Mouse (Mus musculus): ENCODE results near the gene Dlk1. TPM values are rescaled to one million over a fixed set of nuclear protein-coding genes. Genes with fewer than 3 reads are reported as not detected.

Gene Dlk1
- polyA plus RNA-seq, 1 experiment from 2014 or later: 482 TPM

DNA sequence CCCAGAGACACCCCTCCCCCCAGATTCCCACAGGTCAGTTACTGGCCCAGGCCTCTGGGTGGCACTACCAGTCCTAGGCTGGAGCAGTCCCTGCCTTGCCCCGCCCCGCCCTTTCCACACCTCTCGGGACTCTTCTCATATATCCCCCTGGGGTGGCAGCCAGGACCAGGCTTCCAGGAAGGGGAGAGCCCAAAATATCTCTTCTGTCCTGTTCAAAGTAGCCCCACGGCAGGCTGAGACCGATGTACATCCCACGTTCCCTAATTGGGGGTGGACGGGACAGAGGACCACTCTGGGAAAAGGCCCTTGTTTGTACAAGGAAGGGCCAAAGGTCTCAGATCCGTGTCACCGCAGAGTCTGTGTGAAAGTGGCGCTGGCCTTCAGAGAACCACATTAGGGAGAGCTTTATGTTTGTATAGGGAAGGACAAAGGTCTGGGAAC, 16.2 kb upstream of the Dlk1 start:
- peak; percentile 74 for ATAC-seq (ENCODE audit: low read depth)
- Histone ChIP-seq H3K9me3 (replicated peaks; ENCODE audit: control insufficient read depth, low read length) (no peaks in the 10 kb centered on the region), H3K27me3 (ENCODE audit: control insufficient read depth, insufficient read depth, low read depth, low read length) (no peaks in the 10 kb centered on the region), H3K4me2 (ENCODE audit: low read depth, low read length) (peak overlapping the region; percentile 30; the same call in 1 of the 2 replicates), H3K4me3 (ENCODE audit: low read depth, low read length) (peak overlapping the region; percentile 10; the same call in 1 of the 2 replicates), H3K4me1 (ENCODE audit: control insufficient read depth, low read depth, low read length) (peaks cover 26% of the 10 kb centered on the region), H3K9ac (ENCODE audit: low read depth, low read length) (peak overlapping the region; percentile 16; the same call in 1 of the 2 replicates), H3K27ac (ENCODE audit: low read length) (peak overlapping the region; percentile 63), H3K36me3 (ENCODE audit: control insufficient read depth, insufficient read depth) (no peaks in the 10 kb centered on the region)
- WGBS (ENCODE audit: insufficient replicate concordance): 7% methylated on average over 10 of the region's 10 CpGs

DNA sequence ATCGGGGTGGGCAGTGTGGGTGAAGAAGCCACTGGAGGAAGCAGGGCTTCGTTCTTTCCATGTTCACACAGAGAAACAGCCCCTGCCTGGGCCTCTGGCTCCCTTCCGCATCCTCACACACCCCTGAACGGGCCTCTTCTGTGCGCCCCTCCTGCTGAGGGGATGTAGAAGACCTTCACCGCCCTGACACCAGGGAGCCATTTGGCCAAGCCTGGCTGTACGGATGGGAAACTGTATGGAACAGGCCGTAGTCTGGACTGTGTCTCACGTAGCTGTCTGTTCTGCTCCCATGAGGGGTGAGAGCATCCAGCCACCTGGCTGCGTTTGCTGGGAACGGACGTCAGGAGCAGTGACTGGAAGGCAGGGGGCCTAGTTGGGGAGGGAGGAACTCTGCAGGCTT, 15.8 kb upstream of the Dlk1 start:
- WGBS (ENCODE audit: insufficient replicate concordance): 6% methylated on average over 12 of the region's 12 CpGs
- Histone ChIP-seq H3K27me3 (ENCODE audit: control insufficient read depth, insufficient read depth, low read depth, low read length) (no peaks in the 10 kb centered on the region), H3K4me3 (ENCODE audit: low read depth, low read length) (no peak overlapping the region), H3K4me1 (ENCODE audit: control insufficient read depth, low read depth, low read length) (peaks cover 29% of the 10 kb centered on the region), H3K9ac (ENCODE audit: low read depth, low read length) (no peak overlapping the region; the same call in 1 of the 2 replicates), H3K36me3 (ENCODE audit: control insufficient read depth, insufficient read depth) (no peaks in the 10 kb centered on the region), H3K9me3 (replicated peaks; ENCODE audit: control insufficient read depth, low read length) (no peaks in the 10 kb centered on the region), H3K4me2 (ENCODE audit: low read depth, low read length) (no peak overlapping the region; the same call in 1 of the 2 replicates), H3K27ac (ENCODE audit: low read length) (peak overlapping the region; percentile 63)
- ATAC-seq (ENCODE audit: low read depth): no peak; the same call in 1 of the 2 replicates

DNA sequence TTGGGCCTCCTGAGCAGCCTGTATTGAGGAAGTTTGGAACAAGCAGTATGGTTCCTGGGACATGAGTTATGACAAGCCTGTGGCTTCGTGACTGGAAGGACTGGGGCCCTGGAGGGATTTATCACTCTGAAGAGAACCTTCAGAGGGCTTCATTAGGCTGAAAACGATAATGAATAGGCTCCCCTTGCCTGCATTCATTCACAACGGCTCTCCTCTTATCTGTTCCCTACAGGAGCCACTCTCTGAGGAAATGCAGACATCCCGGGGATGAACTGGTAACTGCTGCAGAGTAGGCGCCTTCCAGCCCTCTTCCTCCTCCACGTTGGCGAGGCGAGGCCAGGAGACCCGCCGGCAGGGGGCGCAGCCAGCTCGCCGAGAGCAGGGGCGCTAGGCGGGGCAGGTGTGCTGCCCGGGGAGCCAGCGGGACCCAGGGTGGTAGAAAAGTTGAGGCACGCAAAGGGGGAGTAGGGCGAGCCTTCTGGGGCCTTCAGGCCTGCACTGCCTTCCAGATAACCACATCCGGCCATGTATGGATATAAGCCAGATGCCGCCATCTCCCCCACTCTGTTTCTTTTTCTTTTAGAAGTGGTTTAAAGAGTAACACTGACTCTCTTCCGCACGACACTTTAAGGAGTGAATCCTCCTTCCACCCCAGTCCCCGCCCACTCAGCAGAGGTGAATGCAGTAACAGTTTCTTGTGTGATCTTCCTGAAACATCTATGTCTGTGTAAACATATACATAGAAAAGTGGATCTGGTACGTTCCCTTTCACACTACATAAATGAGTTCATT, 14.9 kb upstream of the Dlk1 start:
- peak; percentile 60 for ATAC-seq (ENCODE audit: low read depth)
- Histone ChIP-seq H3K4me3 (ENCODE audit: low read depth, low read length) (no peak overlapping the region), H3K9me3 (replicated peaks; ENCODE audit: control insufficient read depth, low read length) (no peaks in the 10 kb centered on the region), H3K4me2 (ENCODE audit: low read depth, low read length) (peak overlapping the region; percentile 47), H3K4me1 (ENCODE audit: control insufficient read depth, low read depth, low read length) (peaks cover 31% of the 10 kb centered on the region), H3K36me3 (ENCODE audit: control insufficient read depth, insufficient read depth) (no peaks in the 10 kb centered on the region), H3K27me3 (ENCODE audit: control insufficient read depth, insufficient read depth, low read depth, low read length) (no peaks in the 10 kb centered on the region), H3K27ac (ENCODE audit: low read length) (peak overlapping the region; percentile 63), H3K9ac (ENCODE audit: low read depth, low read length) (no peak overlapping the region)
- WGBS (ENCODE audit: insufficient replicate concordance): 3% methylated on average over 25 of the region's 25 CpGs

DNA sequence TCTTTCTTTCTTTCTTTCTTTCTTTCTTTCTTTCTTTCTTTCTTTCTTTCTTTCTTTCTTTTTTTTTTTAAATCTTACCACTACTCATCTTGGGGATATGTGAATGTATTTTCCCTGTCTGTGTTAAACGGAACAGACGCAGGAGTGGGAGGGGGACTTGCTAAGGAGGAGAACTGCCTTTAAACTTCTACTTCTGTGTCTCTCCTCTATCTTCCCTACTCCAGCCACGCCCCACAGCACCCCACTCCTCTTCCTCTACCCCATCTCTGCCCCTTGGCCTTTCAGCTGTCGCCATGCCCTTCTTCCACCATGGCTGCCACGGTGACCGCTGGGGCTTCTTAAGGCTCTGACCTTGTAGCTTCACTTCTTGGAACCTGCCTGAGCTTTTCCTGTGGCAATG, 14.2 kb upstream of the Dlk1 start:
- H3K27ac ChIP-seq (ENCODE audit: low read length): no peak overlapping the region
- H3K4me1 ChIP-seq (ENCODE audit: control insufficient read depth, low read depth, low read length): peaks cover 31% of the 10 kb centered on the region
- 39% methylated on average over 6 of the region's 6 CpGs for WGBS (ENCODE audit: insufficient replicate concordance)
- H3K4me2 ChIP-seq (ENCODE audit: low read depth, low read length): no peak overlapping the region
- no peaks in the 10 kb centered on the region for H3K27me3 ChIP-seq (ENCODE audit: control insufficient read depth, insufficient read depth, low read depth, low read length)
- no peak overlapping the region for H3K4me3 ChIP-seq (ENCODE audit: low read depth, low read length)
- no peaks in the 10 kb centered on the region for H3K9me3 ChIP-seq (replicated peaks; ENCODE audit: control insufficient read depth, low read length)
- no peak for ATAC-seq (ENCODE audit: low read depth)
- H3K36me3 ChIP-seq (ENCODE audit: control insufficient read depth, insufficient read depth): no peaks in the 10 kb centered on the region
- H3K9ac ChIP-seq (ENCODE audit: low read depth, low read length): no peak overlapping the region

DNA sequence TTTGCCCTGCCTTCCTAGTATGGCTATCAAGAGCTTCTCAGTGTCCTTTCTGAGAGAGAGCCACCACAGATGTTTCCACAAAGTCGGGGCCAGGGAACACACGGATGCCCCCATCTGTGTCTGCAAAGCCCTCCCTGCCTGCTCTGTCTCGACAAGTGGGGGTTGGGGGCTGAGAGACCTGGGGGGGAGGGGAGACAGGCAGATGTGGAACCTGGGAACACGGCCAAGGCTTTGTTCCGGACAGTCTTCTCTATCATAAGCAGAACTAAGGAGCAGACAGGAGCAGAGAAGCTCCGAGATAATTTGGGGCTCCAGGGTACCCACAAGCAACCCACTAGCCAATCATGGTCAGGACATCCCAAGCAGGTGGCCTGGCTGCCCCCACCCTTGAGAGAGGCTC, 12.6 kb upstream of the Dlk1 start:
- Histone ChIP-seq H3K9ac (ENCODE audit: low read depth, low read length) (no peak overlapping the region), H3K36me3 (ENCODE audit: control insufficient read depth, insufficient read depth) (no peaks in the 10 kb centered on the region), H3K9me3 (replicated peaks; ENCODE audit: control insufficient read depth, low read length) (no peaks in the 10 kb centered on the region), H3K4me2 (ENCODE audit: low read depth, low read length) (no peak overlapping the region), H3K4me3 (ENCODE audit: low read depth, low read length) (no peak overlapping the region), H3K27me3 (ENCODE audit: control insufficient read depth, insufficient read depth, low read depth, low read length) (no peaks in the 10 kb centered on the region), H3K4me1 (ENCODE audit: control insufficient read depth, low read depth, low read length) (peaks cover 31% of the 10 kb centered on the region), H3K27ac (ENCODE audit: low read length) (no peak overlapping the region)
- 61% methylated on average over 6 of the region's 6 CpGs for WGBS (ENCODE audit: insufficient replicate concordance)
- no peak for ATAC-seq (ENCODE audit: low read depth)

DNA sequence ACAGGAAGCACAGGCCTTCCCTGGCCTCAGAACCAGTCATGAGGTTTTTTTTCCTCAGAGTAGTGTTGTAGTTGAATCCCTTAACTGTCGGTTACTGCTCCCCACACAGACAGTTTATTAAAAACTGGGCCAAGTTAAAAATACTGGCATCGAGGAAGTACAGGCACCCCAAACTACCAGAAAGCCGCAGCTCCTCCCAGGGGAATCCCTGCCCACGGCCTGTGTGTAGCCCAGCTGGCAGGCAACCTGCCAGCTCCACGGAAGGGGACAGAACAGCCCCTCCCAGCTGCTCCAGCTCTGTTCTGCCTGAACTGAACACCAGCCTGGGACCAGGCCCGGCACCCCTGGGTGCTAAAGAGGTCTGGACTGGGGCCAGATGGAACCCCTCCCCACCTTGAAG, 11.3 kb upstream of the Dlk1 start:
- no peak overlapping the region for H3K4me2 ChIP-seq (ENCODE audit: low read depth, low read length)
- no peaks in the 10 kb centered on the region for H3K36me3 ChIP-seq (ENCODE audit: control insufficient read depth, insufficient read depth)
- no peak overlapping the region for H3K9ac ChIP-seq (ENCODE audit: low read depth, low read length)
- peak overlapping the region; percentile 17 for H3K27ac ChIP-seq (ENCODE audit: low read length)
- no peak for ATAC-seq (ENCODE audit: low read depth)
- H3K4me1 ChIP-seq (ENCODE audit: control insufficient read depth, low read depth, low read length): peaks cover 28% of the 10 kb centered on the region
- H3K9me3 ChIP-seq (replicated peaks; ENCODE audit: control insufficient read depth, low read length): no peaks in the 10 kb centered on the region
- H3K27me3 ChIP-seq (ENCODE audit: control insufficient read depth, insufficient read depth, low read depth, low read length): no peaks in the 10 kb centered on the region
- H3K4me3 ChIP-seq (ENCODE audit: low read depth, low read length): no peak overlapping the region
- WGBS (ENCODE audit: insufficient replicate concordance): 17% methylated on average over 6 of the region's 6 CpGs

DNA sequence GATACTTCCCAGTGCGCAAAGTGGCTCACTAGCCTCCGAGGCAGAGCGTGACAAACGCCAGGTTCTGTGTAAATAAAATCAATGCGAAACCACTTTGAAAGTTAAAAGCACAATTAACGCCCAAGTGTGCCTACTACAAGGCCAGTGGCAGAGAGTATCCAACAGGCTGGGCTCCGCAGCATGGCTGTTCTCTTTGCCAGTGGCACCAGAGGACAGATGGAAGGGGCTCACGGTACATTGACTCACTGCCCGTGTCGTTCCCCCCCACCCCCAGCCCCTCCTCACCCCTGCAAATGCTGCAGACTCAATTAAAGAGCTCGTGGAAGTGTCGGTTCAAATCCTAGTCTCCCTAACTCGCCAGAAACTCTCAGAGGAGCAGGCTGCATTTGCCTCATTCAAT, 10.5 kb upstream of the Dlk1 start:
- Histone ChIP-seq H3K27ac (ENCODE audit: low read length) (no peak overlapping the region), H3K9ac (ENCODE audit: low read depth, low read length) (no peak overlapping the region), H3K4me3 (ENCODE audit: low read depth, low read length) (no peak overlapping the region), H3K9me3 (replicated peaks; ENCODE audit: control insufficient read depth, low read length) (no peaks in the 10 kb centered on the region), H3K4me1 (ENCODE audit: control insufficient read depth, low read depth, low read length) (peaks cover 26% of the 10 kb centered on the region), H3K4me2 (ENCODE audit: low read depth, low read length) (no peak overlapping the region), H3K27me3 (ENCODE audit: control insufficient read depth, insufficient read depth, low read depth, low read length) (peaks cover 2% of the 10 kb centered on the region; the same call in 1 of the 2 replicates), H3K36me3 (ENCODE audit: control insufficient read depth, insufficient read depth) (no peaks in the 10 kb centered on the region)
- 52% methylated on average over 13 of the region's 13 CpGs for WGBS (ENCODE audit: insufficient replicate concordance)
- ATAC-seq (ENCODE audit: low read depth): no peak

DNA sequence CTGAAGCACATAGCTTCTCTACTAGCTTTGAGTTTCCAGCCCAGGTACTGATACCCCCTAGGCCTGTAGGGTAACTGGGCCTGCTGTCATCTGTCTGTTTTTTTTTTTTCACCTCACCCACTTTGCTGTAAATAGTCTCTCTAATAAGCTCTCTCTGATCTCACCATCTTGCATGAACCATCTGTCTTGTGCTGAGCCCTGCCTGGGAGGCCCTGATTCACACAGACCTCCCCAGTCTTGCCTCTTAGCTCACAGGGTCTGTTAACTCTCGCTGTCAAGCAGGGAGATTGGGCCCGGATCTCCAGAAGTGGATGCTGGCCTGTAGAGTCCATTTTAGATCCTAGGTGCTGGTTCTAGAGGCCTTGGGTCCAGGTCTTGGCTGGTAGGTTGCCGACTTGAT, 9.3 kb upstream of the Dlk1 start:
- Histone ChIP-seq H3K27ac (ENCODE audit: low read length) (no peak overlapping the region), H3K27me3 (ENCODE audit: control insufficient read depth, insufficient read depth, low read depth, low read length) (peaks cover 2% of the 10 kb centered on the region; the same call in 1 of the 2 replicates), H3K4me1 (ENCODE audit: control insufficient read depth, low read depth, low read length) (peaks cover 18% of the 10 kb centered on the region), H3K9me3 (replicated peaks; ENCODE audit: control insufficient read depth, low read length) (no peaks in the 10 kb centered on the region), H3K36me3 (ENCODE audit: control insufficient read depth, insufficient read depth) (no peaks in the 10 kb centered on the region), H3K4me3 (ENCODE audit: low read depth, low read length) (no peak overlapping the region), H3K9ac (ENCODE audit: low read depth, low read length) (no peak overlapping the region), H3K4me2 (ENCODE audit: low read depth, low read length) (no peak overlapping the region)
- WGBS (ENCODE audit: insufficient replicate concordance): 50% methylated on average over 3 of the region's 3 CpGs
- no peak for ATAC-seq (ENCODE audit: low read depth)

DNA sequence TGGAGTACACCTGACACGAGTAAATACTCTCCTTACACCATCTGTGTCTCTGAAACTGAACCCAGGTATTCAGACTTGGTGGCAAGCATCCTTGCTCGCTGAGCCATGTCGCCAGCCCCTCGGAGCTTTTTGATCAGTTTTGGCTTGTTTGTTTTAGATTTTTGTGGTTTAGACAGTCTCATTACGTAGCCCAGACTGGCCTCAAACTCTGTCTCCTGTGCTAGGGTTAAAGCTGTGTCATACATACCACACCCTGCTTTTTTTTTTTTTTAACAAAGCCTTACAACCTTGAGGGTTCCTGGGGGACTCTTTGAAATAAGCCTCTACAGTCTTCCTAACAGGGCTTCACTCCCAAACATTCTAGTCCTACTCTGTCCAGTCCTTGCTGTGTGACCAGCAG, 7.6 kb upstream of the Dlk1 start:
- no peaks in the 10 kb centered on the region for H3K36me3 ChIP-seq (ENCODE audit: control insufficient read depth, insufficient read depth)
- H3K9ac ChIP-seq (ENCODE audit: low read depth, low read length): no peak overlapping the region
- H3K27me3 ChIP-seq (ENCODE audit: control insufficient read depth, insufficient read depth, low read depth, low read length): peaks cover 8% of the 10 kb centered on the region
- no peak overlapping the region for H3K4me2 ChIP-seq (ENCODE audit: low read depth, low read length)
- no peak for ATAC-seq (ENCODE audit: low read depth)
- H3K4me3 ChIP-seq (ENCODE audit: low read depth, low read length): no peak overlapping the region
- 41% methylated on average over 5 of the region's 5 CpGs for WGBS (ENCODE audit: insufficient replicate concordance)
- H3K4me1 ChIP-seq (ENCODE audit: control insufficient read depth, low read depth, low read length): peaks cover 14% of the 10 kb centered on the region
- H3K9me3 ChIP-seq (replicated peaks; ENCODE audit: control insufficient read depth, low read length): no peaks in the 10 kb centered on the region
- H3K27ac ChIP-seq (ENCODE audit: low read length): no peak overlapping the region
